Mouse (Mus musculus): ENCODE results near the gene Schip1. TPM values are rescaled to one million over a fixed set of nuclear protein-coding genes. Genes with fewer than 3 reads are reported as not detected.

Schip1 gene
- polyA plus RNA-seq, 1 experiment from 2014 or later = 37.1 TPM

GRCm38 (mm10) chr3:68210422-68210821, 145.8 kb downstream of the Schip1 start:
- WGBS = 66% methylated on average over 4 of the region's 4 CpGs
- H3K36me3 ChIP-seq (ENCODE audit: control insufficient read depth, insufficient read depth, low read length) = no peaks in the 10 kb centered on the region
- no peak overlapping the region for H3K4me2 ChIP-seq (ENCODE audit: low read depth, low read length)
- H3K4me1 ChIP-seq (ENCODE audit: control insufficient read depth, insufficient read depth, low read length) = no peaks in the 10 kb centered on the region
- no peak overlapping the region for H3K4me3 ChIP-seq (ENCODE audit: low read depth, low read length)
- no peak overlapping the region for H3K9ac ChIP-seq (ENCODE audit: low read depth, low read length)
- no peaks in the 10 kb centered on the region for H3K9me3 ChIP-seq (ENCODE audit: control insufficient read depth, low read length)
- no peak for ATAC-seq (ENCODE audit: low read depth)
- no peak for DNase-seq (ENCODE audit: low spot score)
- H3K27ac ChIP-seq (replicated peaks; ENCODE audit: low read depth, low read length) = no peak overlapping the region
- no peaks in the 10 kb centered on the region for H3K27me3 ChIP-seq (replicated peaks; ENCODE audit: control insufficient read depth, insufficient read depth, low read length)

- WGBS = 88% methylated on average over 3 of the region's 3 CpGs
- DNase-seq (ENCODE audit: low spot score) (no peak), ATAC-seq (ENCODE audit: low read depth) (no peak)
- Histone ChIP-seq H3K9ac (ENCODE audit: low read depth, low read length) (no peak overlapping the region), H3K4me1 (ENCODE audit: control insufficient read depth, insufficient read depth, low read length) (no peaks in the 10 kb centered on the region), H3K4me2 (ENCODE audit: low read depth, low read length) (no peak overlapping the region), H3K27ac (replicated peaks; ENCODE audit: low read depth, low read length) (no peak overlapping the region), H3K4me3 (ENCODE audit: low read depth, low read length) (no peak overlapping the region), H3K9me3 (ENCODE audit: control insufficient read depth, low read length) (no peaks in the 10 kb centered on the region), H3K27me3 (replicated peaks; ENCODE audit: control insufficient read depth, insufficient read depth, low read length) (0 out of 2 replicates have a peak, but pooled peaks cover 4% of the 10 kb centered on the region), H3K36me3 (ENCODE audit: control insufficient read depth, insufficient read depth, low read length) (no peaks in the 10 kb centered on the region)
Measured at GRCm38 (mm10) chr3:68221452-68221851, 156.8 kb downstream of the Schip1 start.

GRCm38 (mm10) chr3:68239887-68240286, 175.3 kb downstream of the Schip1 start:
- no peaks in the 10 kb centered on the region for H3K27me3 ChIP-seq (replicated peaks; ENCODE audit: control insufficient read depth, insufficient read depth, low read length)
- no peak overlapping the region for H3K9ac ChIP-seq (ENCODE audit: low read depth, low read length)
- H3K4me2 ChIP-seq (ENCODE audit: low read depth, low read length) = no peak overlapping the region
- WGBS = 90% methylated on average over 2 of the region's 2 CpGs
- no peak overlapping the region for H3K27ac ChIP-seq (replicated peaks; ENCODE audit: low read depth, low read length)
- H3K4me1 ChIP-seq (ENCODE audit: control insufficient read depth, insufficient read depth, low read length) = no peaks in the 10 kb centered on the region
- DNase-seq (ENCODE audit: low spot score) (no peak), ATAC-seq (ENCODE audit: low read depth) (no peak)
- H3K9me3 ChIP-seq (ENCODE audit: control insufficient read depth, low read length) = no peaks in the 10 kb centered on the region
- no peaks in the 10 kb centered on the region for H3K36me3 ChIP-seq (ENCODE audit: control insufficient read depth, insufficient read depth, low read length)
- H3K4me3 ChIP-seq (ENCODE audit: low read depth, low read length) = no peak overlapping the region

- no peaks in the 10 kb centered on the region for H3K9me3 ChIP-seq (ENCODE audit: control insufficient read depth, low read length)
- no peak overlapping the region for H3K4me3 ChIP-seq (ENCODE audit: low read depth, low read length)
- no peak; the same call in 1 of the 2 replicates for ATAC-seq (ENCODE audit: low read depth)
- no peaks in the 10 kb centered on the region for H3K27me3 ChIP-seq (replicated peaks; ENCODE audit: control insufficient read depth, insufficient read depth, low read length)
- no peak overlapping the region for H3K4me2 ChIP-seq (ENCODE audit: low read depth, low read length)
- 52% methylated on average over 3 of the region's 3 CpGs for WGBS
- no peaks in the 10 kb centered on the region for H3K4me1 ChIP-seq (ENCODE audit: control insufficient read depth, insufficient read depth, low read length)
- no peak overlapping the region for H3K27ac ChIP-seq (replicated peaks; ENCODE audit: low read depth, low read length)
- no peak overlapping the region for H3K9ac ChIP-seq (ENCODE audit: low read depth, low read length)
- peak; percentile 22 for DNase-seq (ENCODE audit: low spot score)
- H3K36me3 ChIP-seq (ENCODE audit: control insufficient read depth, insufficient read depth, low read length) = no peaks in the 10 kb centered on the region
Measured at GRCm38 (mm10) chr3:68243239-68243638, 178.6 kb downstream of the Schip1 start.

GRCm38 (mm10) chr3:68246154-68246553, 181.6 kb downstream of the Schip1 start:
- H3K27me3 ChIP-seq (replicated peaks; ENCODE audit: control insufficient read depth, insufficient read depth, low read length) = no peaks in the 10 kb centered on the region
- no peak overlapping the region for H3K4me2 ChIP-seq (ENCODE audit: low read depth, low read length)
- no peak for ATAC-seq (ENCODE audit: low read depth)
- H3K9me3 ChIP-seq (ENCODE audit: control insufficient read depth, low read length) = no peaks in the 10 kb centered on the region
- H3K4me1 ChIP-seq (ENCODE audit: control insufficient read depth, insufficient read depth, low read length) = no peaks in the 10 kb centered on the region
- no peak overlapping the region for H3K4me3 ChIP-seq (ENCODE audit: low read depth, low read length)
- peak; percentile 43 for DNase-seq (ENCODE audit: low spot score)
- WGBS = 73% methylated on average over 4 of the region's 4 CpGs
- H3K9ac ChIP-seq (ENCODE audit: low read depth, low read length) = no peak overlapping the region
- H3K36me3 ChIP-seq (ENCODE audit: control insufficient read depth, insufficient read depth, low read length) = no peaks in the 10 kb centered on the region
- no peak overlapping the region for H3K27ac ChIP-seq (replicated peaks; ENCODE audit: low read depth, low read length)

GRCm38 (mm10) chr3:68250589-68250988, 186.0 kb downstream of the Schip1 start:
- Histone ChIP-seq H3K9me3 (ENCODE audit: control insufficient read depth, low read length) (no peaks in the 10 kb centered on the region), H3K9ac (ENCODE audit: low read depth, low read length) (no peak overlapping the region), H3K36me3 (ENCODE audit: control insufficient read depth, insufficient read depth, low read length) (no peaks in the 10 kb centered on the region), H3K4me1 (ENCODE audit: control insufficient read depth, insufficient read depth, low read length) (no peaks in the 10 kb centered on the region), H3K27ac (replicated peaks; ENCODE audit: low read depth, low read length) (no peak overlapping the region), H3K4me2 (ENCODE audit: low read depth, low read length) (no peak overlapping the region), H3K27me3 (replicated peaks; ENCODE audit: control insufficient read depth, insufficient read depth, low read length) (no peaks in the 10 kb centered on the region), H3K4me3 (ENCODE audit: low read depth, low read length) (no peak overlapping the region)
- 44% methylated on average over 2 of the region's 2 CpGs for WGBS
- DNase-seq (ENCODE audit: low spot score) = no peak
- no peak for ATAC-seq (ENCODE audit: low read depth)

- H3K27me3 ChIP-seq (replicated peaks; ENCODE audit: control insufficient read depth, insufficient read depth, low read length) = no peaks in the 10 kb centered on the region
- H3K27ac ChIP-seq (replicated peaks; ENCODE audit: low read depth, low read length) = no peak overlapping the region
- no peak overlapping the region for H3K4me2 ChIP-seq (ENCODE audit: low read depth, low read length)
- 41% methylated on average over 1 of the region's 1 CpGs for WGBS
- no peak overlapping the region for H3K4me3 ChIP-seq (ENCODE audit: low read depth, low read length)
- no peaks in the 10 kb centered on the region for H3K9me3 ChIP-seq (ENCODE audit: control insufficient read depth, low read length)
- H3K4me1 ChIP-seq (ENCODE audit: control insufficient read depth, insufficient read depth, low read length) = no peaks in the 10 kb centered on the region
- H3K9ac ChIP-seq (ENCODE audit: low read depth, low read length) = no peak overlapping the region
- ATAC-seq (ENCODE audit: low read depth) = peak; percentile 60; the same call in 1 of the 2 replicates
- no peaks in the 10 kb centered on the region for H3K36me3 ChIP-seq (ENCODE audit: control insufficient read depth, insufficient read depth, low read length)
- peak; percentile 38 for DNase-seq (ENCODE audit: low spot score)
Measured at GRCm38 (mm10) chr3:68252335-68252734, 187.7 kb downstream of the Schip1 start.

GRCm38 (mm10) chr3:68262304-68262703, 197.7 kb downstream of the Schip1 start:
- no peaks in the 10 kb centered on the region for H3K9me3 ChIP-seq (ENCODE audit: control insufficient read depth, low read length)
- H3K4me1 ChIP-seq (ENCODE audit: control insufficient read depth, insufficient read depth, low read length) = no peaks in the 10 kb centered on the region
- H3K4me3 ChIP-seq (ENCODE audit: low read depth, low read length) = no peak overlapping the region
- DNase-seq (ENCODE audit: low spot score) (no peak), ATAC-seq (ENCODE audit: low read depth) (no peak)
- no peak overlapping the region for H3K27ac ChIP-seq (replicated peaks; ENCODE audit: low read depth, low read length)
- no peaks in the 10 kb centered on the region for H3K27me3 ChIP-seq (replicated peaks; ENCODE audit: control insufficient read depth, insufficient read depth, low read length)
- no peak overlapping the region for H3K4me2 ChIP-seq (ENCODE audit: low read depth, low read length)
- H3K36me3 ChIP-seq (ENCODE audit: control insufficient read depth, insufficient read depth, low read length) = no peaks in the 10 kb centered on the region
- 80% methylated on average over 6 of the region's 6 CpGs for WGBS
- no peak overlapping the region for H3K9ac ChIP-seq (ENCODE audit: low read depth, low read length)

- Histone ChIP-seq H3K4me1 (ENCODE audit: control insufficient read depth, insufficient read depth, low read length) (no peaks in the 10 kb centered on the region), H3K9me3 (ENCODE audit: control insufficient read depth, low read length) (no peaks in the 10 kb centered on the region), H3K27ac (replicated peaks; ENCODE audit: low read depth, low read length) (no peak overlapping the region), H3K36me3 (ENCODE audit: control insufficient read depth, insufficient read depth, low read length) (no peaks in the 10 kb centered on the region), H3K9ac (ENCODE audit: low read depth, low read length) (no peak overlapping the region), H3K4me2 (ENCODE audit: low read depth, low read length) (no peak overlapping the region), H3K4me3 (ENCODE audit: low read depth, low read length) (no peak overlapping the region), H3K27me3 (replicated peaks; ENCODE audit: control insufficient read depth, insufficient read depth, low read length) (no peaks in the 10 kb centered on the region)
- no peak for ATAC-seq (ENCODE audit: low read depth)
- 82% methylated on average over 4 of the region's 4 CpGs for WGBS
- DNase-seq (ENCODE audit: low spot score) = no peak
Measured at GRCm38 (mm10) chr3:68267905-68268304, 203.3 kb downstream of the Schip1 start.
